Mouse (Mus musculus) urinary bladder, postnatal 10 days (tissue): ENCODE results near the gene Elavl1.
"Not testable (repeated sequence)": the region's sequence is repeated elsewhere in the genome, so short reads cannot be mapped to it uniquely, and the experiment has no call there.

Experiments used
- DNase-seq: peaks from one replicate; pipeline ENCODE4 v3.0.0; 2022; ENCODE audit warnings: low spot score

The Elavl1 gene

DNA sequence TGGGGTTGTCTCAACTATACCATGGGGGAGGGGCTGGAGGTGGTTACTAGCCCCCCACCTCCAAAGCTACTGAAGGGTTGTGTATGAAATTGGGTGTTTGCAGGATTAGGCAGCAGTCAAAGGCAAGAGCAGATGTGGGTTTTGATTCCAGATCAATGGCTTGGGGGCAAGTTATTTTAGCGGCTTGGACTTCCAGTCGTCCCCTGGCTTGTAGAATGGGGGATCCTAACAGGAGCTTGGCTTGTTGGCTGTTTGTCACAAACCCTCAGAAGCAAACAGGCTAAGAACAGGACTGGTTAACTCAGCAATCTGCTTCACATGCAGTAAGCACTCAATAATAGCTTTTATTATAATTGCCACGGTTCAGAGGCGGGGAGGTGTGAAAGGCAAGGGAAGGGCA, 67.9 kb downstream of the Elavl1 start:
- DNase-seq = no peak

- no peak for DNase-seq
Observed at GRCm38 (mm10) chr8:4256911-4257310, 68.3 kb downstream of the Elavl1 start.

DNA sequence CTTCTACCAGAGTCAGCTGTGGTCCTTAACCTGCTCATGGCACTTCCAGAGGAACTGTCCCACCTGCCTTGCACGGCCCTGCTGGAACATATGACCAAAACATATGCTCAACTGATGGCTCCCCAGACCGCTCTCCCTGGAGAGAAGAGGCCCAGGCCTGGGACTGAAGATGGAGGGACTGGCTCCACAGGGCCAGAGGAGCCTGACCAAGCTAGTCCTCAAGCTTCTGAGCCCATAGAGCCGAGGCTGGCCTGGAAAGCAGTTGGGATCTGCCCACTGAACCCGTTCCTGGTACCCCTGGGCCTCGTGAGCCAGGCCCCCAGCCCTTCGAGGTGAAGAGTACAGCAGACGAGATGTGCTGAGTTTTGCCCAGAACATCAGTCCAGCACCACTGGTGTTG, 69.7 kb downstream of the Elavl1 start:
- DNase-seq = not testable (repeated sequence)

GRCm38 (mm10) chr8:4254001-4254400, 71.2 kb downstream of the Elavl1 start:
- DNase-seq = no peak

GRCm38 (mm10) chr8:4252934-4253841, 72.0 kb downstream of the Elavl1 start, which contains the start of gene Snapc2:
Gene Snapc2 (plus strand): TSS chr8:4253080.
- peak; percentile 83 for DNase-seq

DNA sequence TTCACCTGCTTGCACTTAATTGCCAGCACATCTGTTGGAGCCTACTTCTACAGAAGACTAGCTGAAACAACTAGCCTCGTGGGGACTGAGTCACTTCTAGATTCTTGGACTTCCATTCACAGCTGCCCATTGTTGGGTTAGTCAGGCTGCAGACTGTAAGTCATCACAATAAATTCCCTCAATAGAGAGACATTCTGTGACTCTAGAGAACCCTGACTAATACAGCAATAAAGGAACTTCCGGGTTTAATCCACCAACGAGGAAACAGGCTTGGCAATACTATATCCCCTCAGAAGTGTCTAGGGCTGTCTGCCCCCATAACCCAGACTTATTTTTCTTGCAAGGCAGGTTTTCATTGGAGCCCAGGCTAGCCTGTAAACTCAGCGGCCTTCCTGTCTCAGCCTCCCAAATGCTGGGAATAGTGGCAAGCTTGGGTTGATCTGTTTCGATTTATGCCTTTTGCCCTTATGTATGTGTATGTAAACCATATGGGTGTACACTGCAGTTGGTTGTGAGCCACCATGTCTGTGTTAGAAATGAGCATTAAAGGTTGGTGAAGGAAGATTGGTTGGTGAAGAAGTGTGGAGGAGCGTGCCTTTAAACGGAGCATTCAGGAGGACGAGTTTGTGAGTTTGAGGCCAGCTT, 73.0 kb downstream of the Elavl1 start:
- no peak for DNase-seq

DNA sequence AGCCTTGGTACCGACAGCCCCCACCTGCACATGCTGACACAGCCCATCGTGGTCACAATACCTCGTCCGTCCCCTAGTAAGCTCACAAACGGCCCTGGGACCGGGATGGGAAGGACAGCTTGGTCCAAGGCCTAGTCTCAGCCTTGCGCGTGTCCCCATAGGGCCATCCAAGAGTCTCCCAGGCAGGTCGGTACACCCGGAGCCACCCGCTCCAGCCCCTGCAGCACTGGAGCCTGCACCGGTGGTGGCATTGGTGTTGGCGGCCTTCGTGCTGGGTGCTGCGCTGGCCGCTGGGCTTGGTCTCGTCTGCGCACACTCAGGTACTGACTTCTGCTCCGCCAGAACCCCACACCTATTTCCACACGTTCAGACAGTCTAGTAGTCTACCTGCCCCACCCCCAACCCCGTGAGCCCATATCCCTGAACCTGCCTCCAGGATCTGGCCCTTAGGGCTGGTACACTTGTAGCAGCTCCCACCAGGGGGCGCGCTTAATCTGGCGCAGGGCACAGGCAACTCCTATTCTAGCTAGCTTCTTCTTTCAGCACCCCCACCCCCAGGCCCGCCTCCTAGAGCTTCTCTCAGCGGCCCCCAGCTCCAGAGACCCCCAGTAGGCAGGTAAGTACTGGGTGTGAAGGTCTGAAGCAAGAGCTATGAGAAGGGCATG, 74.8 kb downstream of the Elavl1 start:
- DNase-seq = no peak

- no peak for DNase-seq
Observed at GRCm38 (mm10) chr8:4249213-4249612, 76.0 kb downstream of the Elavl1 start.

DNA sequence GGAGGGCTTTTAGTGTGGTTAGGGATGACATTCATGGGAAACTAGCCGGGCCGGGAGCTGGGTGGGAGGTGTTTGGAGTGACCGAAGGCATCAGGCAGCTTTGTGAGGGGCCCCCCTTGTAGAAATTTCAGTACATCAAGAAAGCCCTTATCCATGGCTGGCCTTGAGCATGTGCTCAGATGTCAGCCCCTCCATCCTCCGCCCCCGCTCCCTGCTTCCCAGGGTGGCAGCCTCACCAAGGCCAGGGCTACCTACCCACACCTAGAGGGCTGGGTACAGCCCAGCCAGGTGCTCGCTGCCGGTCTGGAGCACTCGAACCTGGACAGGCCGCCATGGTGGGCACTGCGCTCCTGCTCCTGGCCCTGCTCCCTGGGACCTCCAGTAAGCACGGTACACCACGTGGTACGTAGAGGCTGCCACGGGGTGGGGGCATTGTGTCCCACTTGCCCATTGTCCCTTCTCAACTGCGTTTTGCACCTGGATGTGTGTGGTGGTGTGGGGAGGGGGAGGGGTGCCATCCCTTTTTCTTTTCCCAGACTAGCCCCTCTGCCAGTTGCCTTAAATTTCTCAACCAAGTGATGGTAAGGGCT, 77.2 kb downstream of the Elavl1 start, which contains the start of gene Tgfbr3l:
Gene Tgfbr3l (plus strand): TSS at position 264 of the 590 bp plus-strand sequence.
- DNase-seq = no peak

GRCm38 (mm10) chr8:4247241-4247640, 78.0 kb downstream of the Elavl1 start:
- no peak for DNase-seq

GRCm38 (mm10) chr8:4245737-4246136, 79.5 kb downstream of the Elavl1 start:
- no peak for DNase-seq

- no peak for DNase-seq
Observed at GRCm38 (mm10) chr8:4245061-4245460, 80.2 kb downstream of the Elavl1 start.

DNA sequence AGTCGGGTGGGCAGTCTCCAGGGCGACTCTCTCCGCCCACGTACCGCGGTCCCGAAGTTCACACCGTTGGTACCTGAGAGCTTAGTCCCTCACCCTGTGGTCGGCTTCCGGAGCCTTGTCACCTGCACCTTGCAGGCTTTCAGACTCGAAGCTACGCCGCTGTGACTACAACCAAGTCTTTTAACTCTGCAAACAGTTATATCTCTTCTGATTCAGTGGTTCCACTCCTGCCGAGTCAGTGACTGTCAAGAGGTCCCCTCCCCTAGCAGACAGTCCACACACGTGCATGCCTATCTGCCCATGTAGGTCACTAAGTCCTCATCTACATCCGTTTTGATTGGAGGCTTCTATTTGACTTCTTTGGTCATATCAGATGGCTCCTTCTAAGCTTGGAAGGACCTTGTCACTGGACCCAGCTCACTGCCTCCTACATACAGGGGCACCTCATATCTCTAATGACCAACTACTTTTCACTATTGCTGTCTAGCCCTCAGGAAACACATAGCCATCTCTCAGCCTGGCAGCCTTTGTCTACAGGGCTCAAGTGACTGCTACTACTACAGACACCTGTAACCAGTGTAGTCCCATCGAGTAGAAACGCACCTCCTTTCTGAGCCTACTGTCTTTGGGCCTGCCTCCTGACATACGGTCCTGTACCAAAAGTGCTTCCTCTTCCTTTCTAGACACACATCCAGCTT, 85.9 kb downstream of the Elavl1 start:
- no peak for DNase-seq

GRCm38 (mm10) chr8:4238434-4239192, 86.6 kb downstream of the Elavl1 start, which contains the start of the genes Map2k7 and Gm49320:
Gene Map2k7 (plus strand): TSS chr8:4238740.
Gene Gm49320 (plus strand): TSS chr8:4238865.
- peak; percentile 100 for DNase-seq

DNA sequence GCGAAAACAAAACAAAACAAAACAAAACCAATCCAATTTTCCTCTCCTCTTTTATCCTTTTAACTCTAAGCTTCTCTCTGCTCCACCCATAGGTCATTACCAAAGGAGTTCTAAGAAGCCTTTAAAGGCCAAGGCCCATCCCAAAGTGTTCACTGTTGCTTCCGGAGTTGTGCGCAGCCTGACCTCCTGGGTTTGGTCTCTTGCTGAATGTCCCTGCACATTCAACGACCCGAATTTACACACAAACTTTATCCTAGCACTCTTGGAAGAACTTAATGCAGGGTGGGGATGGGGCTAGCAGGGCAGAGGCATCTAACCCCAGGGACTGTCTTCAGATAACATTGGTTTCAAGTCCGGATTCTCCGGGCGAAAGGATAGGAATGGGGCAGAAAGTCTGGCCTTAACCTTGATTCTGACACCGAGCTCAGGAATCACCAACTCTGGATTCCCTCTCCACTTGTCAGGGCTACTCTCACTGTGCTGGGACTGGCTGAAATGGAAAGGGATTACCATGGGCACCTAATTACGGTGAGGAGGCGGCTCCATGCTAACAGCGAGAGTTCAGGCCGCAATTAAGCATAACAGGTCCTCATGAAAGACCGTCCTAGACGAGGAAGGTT, 87.3 kb downstream of the Elavl1 start:
- DNase-seq = no peak
